Mouse (Mus musculus): ENCODE measurements at regions not wholly inside any gene's neighbourhood (a gene's known extent, or its start where the extent isn't known, plus 50 kb on each side); places are given as distances from the start of the nearest gene placed in this dataset.

- ATAC-seq (no peak), DNase-seq (ENCODE audit: low spot score) (no peak)
- H3K4me1 ChIP-seq (ENCODE audit: insufficient read depth, low read depth, low read length), result no peaks in the 10 kb centered on the region
- H3K36me3 ChIP-seq (ENCODE audit: insufficient read depth, low read length), result no peaks in the 10 kb centered on the region
- no peaks in the 10 kb centered on the region for H3K9me3 ChIP-seq (ENCODE audit: low read length)
- H3K4me2 ChIP-seq (replicated peaks; ENCODE audit: low read depth, low read length), result no peak overlapping the region
- no peak overlapping the region for H3K4me3 ChIP-seq (ENCODE audit: low read depth, low read length)
- TF ChIP-seq CTCF (IDR thresholded peaks at IDR 0.05), result no peak
- no peak for TF ChIP-seq EP300 (IDR thresholded peaks at IDR 0.05)
- H3K27me3 ChIP-seq (replicated peaks; ENCODE audit: insufficient read depth, low read length), result no peaks in the 10 kb centered on the region
- 82% methylated on average over 5 of the region's 5 CpGs for WGBS
- H3K9ac ChIP-seq (replicated peaks; ENCODE audit: low read depth), result no peak overlapping the region
- no peak overlapping the region for H3K27ac ChIP-seq (ENCODE audit: low read length)
Observed at GRCm38 (mm10) chr12:90542361-90542760, 195.9 kb downstream of the Dio2 start.

Measured in lung, postnatal 0 days (tissue).